Mouse (Mus musculus) hindbrain, embryonic 11.5 days (tissue): Measurements from ENCODE around the gene Tfdp1. TPM values are rescaled to one million over a fixed set of nuclear protein-coding genes. Genes with fewer than 3 reads are reported as not detected.

ENCODE experiments used
- ATAC-seq: fragments of 200-750 bp; cut with Nextera tagmentation; 2 replicates; pipeline ENCODE4 v1.8.0; 2017; ENCODE audit warnings: mild to moderate bottlenecking, moderate TSS enrichment, moderate library complexity; ENCODE audit not compliant: low FRiP score
- DNase-seq: peaks from one replicate; pipeline ENCODE4 v3.0.0-alpha.2; 2015; ENCODE audit warnings: low spot score
- H3K27ac ChIP-seq: fragments of 300-500 bp; sonication (generic); 2 replicates; pipeline ENCODE4 v1.5.1; 2014; ENCODE audit warnings: mild to moderate bottlenecking, low read depth, low read length
- H3K27me3 ChIP-seq: fragments of 300-500 bp; sonication (generic); 2 replicates; pipeline ENCODE4 v1.6.1; 2014; ENCODE audit warnings: mild to moderate bottlenecking, low read length, moderate library complexity, mixed read lengths; ENCODE audit not compliant: control insufficient read depth, insufficient read depth
- H3K36me3 ChIP-seq: fragments of 300-500 bp; sonication (generic); 2 replicates; pipeline ENCODE4 v1.6.1; 2014; ENCODE audit warnings: mild to moderate bottlenecking, low read length, moderate library complexity, mixed read lengths; ENCODE audit not compliant: control insufficient read depth, insufficient read depth
- H3K4me1 ChIP-seq: fragments of 300-500 bp; sonication (generic); replicated peaks from 2 replicates; pipeline ENCODE4 v1.6.1; 2014; ENCODE audit warnings: low read length, mixed read lengths; ENCODE audit not compliant: control insufficient read depth, insufficient read depth
- H3K4me2 ChIP-seq: fragments of 300-500 bp; sonication (generic); replicated peaks from 2 replicates; pipeline ENCODE4 v1.6.1; 2014; ENCODE audit warnings: mild to moderate bottlenecking, low read depth, low read length
- H3K4me3 ChIP-seq: fragments of 300-500 bp; sonication (generic); 2 replicates; pipeline ENCODE4 v1.5.1; 2014; ENCODE audit warnings: low read depth, low read length
- H3K9ac ChIP-seq: fragments of 300-500 bp; sonication (generic); 2 replicates; pipeline ENCODE4 v1.6.1; 2014; ENCODE audit warnings: low read depth, low read length
- H3K9me3 ChIP-seq: fragments of 300-500 bp; sonication (generic); 2 replicates; pipeline ENCODE4 v1.6.1; 2016; ENCODE audit warnings: low read length; ENCODE audit not compliant: control insufficient read depth
- WGBS: fragments of 180-500 bp; shearing (Covaris S2); extraction: QIAGEN DNeasy Blood & Tissue Kit; methylation state at CpG from one replicate; pipeline ENCODE4 v1.1.7; 2014; 5-methylcytosine and 5-hydroxymethylcytosine counted together
- polyA plus RNA-seq: library from polyadenylated mRNA; unstranded; fragments of >200 nt; fragmentation: Nextera tagmentation; extraction: Ambion mirVana; gene quantifications from 2 replicates; pipeline ENCODE4 v1.2.1, GENCODE M21; 2014

Tfdp1 gene
- polyA plus RNA-seq, 1 experiment from 2014 or later, result 175 TPM

DNA sequence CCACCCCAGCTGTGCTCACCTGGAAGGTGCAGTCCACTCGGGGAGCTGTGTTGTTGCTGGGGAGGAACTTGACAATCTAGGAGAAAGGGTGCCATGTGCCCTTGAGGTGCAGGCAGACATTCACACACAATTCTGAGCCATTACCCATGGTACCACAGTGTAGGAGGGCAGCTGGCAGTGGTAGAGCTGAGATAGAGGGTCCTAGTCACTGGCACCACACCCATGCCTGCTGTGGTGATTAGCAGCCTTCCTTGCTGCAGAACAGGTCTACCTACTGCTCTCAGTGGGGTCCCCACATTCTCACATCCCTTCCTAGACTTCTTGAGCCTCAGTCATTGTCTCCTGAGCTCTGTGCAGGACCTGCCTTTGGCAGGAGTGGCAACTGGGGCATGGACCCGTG lies 50.2 kb downstream of the Tfdp1 start:
- no peaks in the 10 kb centered on the region for H3K27me3 ChIP-seq
- no peaks in the 10 kb centered on the region; the same call in 1 of the 2 replicates for H3K36me3 ChIP-seq
- H3K9me3 ChIP-seq, result no peaks in the 10 kb centered on the region
- ATAC-seq (no peak), DNase-seq (no peak)
- no peak overlapping the region for H3K27ac ChIP-seq
- WGBS, result 76% methylated on average over 2 of the region's 2 CpGs
- H3K4me2 ChIP-seq, result no peak overlapping the region
- no peaks in the 10 kb centered on the region for H3K4me1 ChIP-seq
- no peak overlapping the region for H3K9ac ChIP-seq
- no peak overlapping the region for H3K4me3 ChIP-seq

DNA sequence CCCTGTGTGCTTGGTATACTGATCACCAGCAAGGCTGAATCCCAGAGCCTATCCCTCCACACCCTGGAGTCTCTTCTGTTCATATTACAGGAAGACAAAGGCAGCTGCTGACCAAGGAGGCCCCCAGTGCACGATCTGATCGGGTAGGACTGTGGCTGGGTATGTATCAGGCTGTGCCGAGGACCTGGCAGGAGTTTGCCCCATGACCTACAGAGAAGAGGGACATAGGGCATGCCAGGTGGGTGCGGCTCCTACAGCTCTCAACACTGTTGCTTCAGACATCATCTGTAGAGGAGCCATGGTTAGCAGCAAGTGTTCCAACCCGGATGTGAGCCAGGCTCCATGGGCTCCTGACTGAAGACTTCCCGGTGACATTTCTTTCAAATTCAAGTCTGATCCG lies 55.3 kb downstream of the Tfdp1 start:
- ATAC-seq (no peak), DNase-seq (no peak)
- H3K4me1 ChIP-seq, result no peaks in the 10 kb centered on the region
- no peak overlapping the region for H3K9ac ChIP-seq
- no peak overlapping the region for H3K27ac ChIP-seq
- no peak overlapping the region for H3K4me2 ChIP-seq
- H3K36me3 ChIP-seq, result no peaks in the 10 kb centered on the region; the same call in 1 of the 2 replicates
- H3K27me3 ChIP-seq, result no peaks in the 10 kb centered on the region
- H3K9me3 ChIP-seq, result no peaks in the 10 kb centered on the region
- no peak overlapping the region for H3K4me3 ChIP-seq
- WGBS, result 88% methylated on average over 7 of the region's 7 CpGs

DNA sequence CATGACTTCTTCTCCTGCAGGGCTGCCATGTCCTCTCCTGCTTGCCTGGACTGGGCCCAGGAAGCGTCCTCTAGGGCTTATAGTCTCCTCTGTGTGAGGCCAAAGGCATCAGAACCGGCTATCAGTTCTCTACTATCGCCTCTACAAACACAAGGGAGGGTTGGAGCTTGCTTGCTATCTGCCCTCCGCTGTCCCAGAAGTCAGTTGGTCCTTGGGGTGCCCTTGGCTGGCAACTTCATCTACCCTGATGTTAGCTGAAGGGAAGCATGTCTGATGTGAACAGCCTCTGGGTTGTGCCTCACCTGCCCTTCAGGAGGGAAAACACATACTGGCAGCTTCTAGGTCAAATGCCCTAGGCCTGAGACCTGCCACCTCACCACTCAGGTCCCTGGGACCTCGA lies 58.2 kb downstream of the Tfdp1 start, which contains the start of gene Atp4b:
Gene Atp4b, minus strand, starts transcription at position 101 of the 400 bp plus-strand sequence.
- DNase-seq (no peak), ATAC-seq (no peak)
- Histone ChIP-seq H3K9me3 (no peaks in the 10 kb centered on the region), H3K4me3 (no peak within 1 kb of the TSS), H3K27ac (no peak within 1 kb of the TSS), H3K9ac (no peak within 1 kb of the TSS), H3K36me3 (no peaks in the 10 kb centered on the region; the same call in 1 of the 2 replicates), H3K27me3 (no peaks in the 10 kb centered on the region), H3K4me2 (no peak within 1 kb of the TSS), H3K4me1 (no peaks in the 10 kb centered on the region)
- WGBS, result 89% methylated on average over 5 of the region's 5 CpGs

DNA sequence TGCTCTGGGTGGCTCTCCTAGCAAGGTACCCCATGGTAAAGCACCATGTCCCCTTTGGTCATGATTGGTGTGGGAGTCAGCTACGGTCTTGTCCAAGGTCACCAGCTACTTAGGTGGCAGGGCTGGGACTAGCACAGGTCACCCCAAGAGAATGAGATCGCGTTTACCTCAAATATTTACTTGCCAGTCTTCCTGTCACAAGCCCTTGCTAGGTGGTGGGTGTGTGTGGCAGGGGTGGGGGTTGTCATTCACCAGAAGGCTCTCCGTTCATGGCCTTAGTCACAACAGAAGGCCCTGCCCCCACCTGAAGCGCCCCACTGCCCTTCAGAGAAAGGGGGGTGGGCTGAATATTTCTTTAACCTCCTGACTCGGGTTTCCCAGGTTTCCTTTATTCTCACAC lies 65.0 kb downstream of the Tfdp1 start:
- ATAC-seq, result no peak
- WGBS, result 76% methylated on average over 6 of the region's 6 CpGs
- H3K4me3 ChIP-seq, result no peak overlapping the region

DNA sequence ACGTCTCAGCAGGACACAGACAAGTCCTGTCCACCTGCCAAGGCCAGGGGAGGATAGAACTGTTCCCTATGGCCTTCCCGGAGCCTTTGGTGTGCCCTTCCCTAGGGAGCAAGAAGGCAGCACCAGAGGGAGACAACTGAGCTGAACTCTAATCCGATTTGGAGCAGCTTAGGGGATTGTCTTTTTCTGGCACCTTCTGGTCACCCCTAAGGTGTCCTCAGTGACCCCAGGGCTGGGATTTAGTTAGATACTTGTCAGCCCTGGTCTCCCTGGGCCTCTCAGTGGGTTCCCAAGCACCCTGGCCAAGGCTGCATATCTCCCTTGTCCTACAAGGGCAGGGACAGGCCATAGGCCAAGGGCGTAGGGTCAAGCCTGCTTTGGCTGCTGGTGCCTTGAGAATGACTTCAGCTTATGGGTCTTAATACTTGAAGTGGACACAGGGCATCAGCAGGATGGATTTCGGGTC lies 66.1 kb downstream of the Tfdp1 start, which contains the start of gene Grk1:
Gene Grk1, plus strand, starts transcription at position 416 of the 466 bp plus-strand sequence.
- Histone ChIP-seq H3K9me3 (no peaks in the 10 kb centered on the region), H3K4me1 (no peaks in the 10 kb centered on the region), H3K9ac (no peak within 1 kb of the TSS), H3K36me3 (no peaks in the 10 kb centered on the region), H3K27ac (no peak within 1 kb of the TSS), H3K27me3 (no peaks in the 10 kb centered on the region), H3K4me3 (no peak within 1 kb of the TSS), H3K4me2 (no peak within 1 kb of the TSS)
- WGBS, result 80% methylated on average over 5 of the region's 5 CpGs
- DNase-seq, result no peak
- no peak for ATAC-seq

More for the DNA sequence above, 65.0 kb downstream of the Tfdp1 start:
- Histone ChIP-seq H3K4me1 (no peaks in the 10 kb centered on the region), H3K9me3 (no peaks in the 10 kb centered on the region), H3K36me3 (no peaks in the 10 kb centered on the region), H3K9ac (no peak overlapping the region), H3K27me3 (no peaks in the 10 kb centered on the region), H3K4me2 (no peak overlapping the region), H3K27ac (no peak overlapping the region)
- no peak for DNase-seq

DNA sequence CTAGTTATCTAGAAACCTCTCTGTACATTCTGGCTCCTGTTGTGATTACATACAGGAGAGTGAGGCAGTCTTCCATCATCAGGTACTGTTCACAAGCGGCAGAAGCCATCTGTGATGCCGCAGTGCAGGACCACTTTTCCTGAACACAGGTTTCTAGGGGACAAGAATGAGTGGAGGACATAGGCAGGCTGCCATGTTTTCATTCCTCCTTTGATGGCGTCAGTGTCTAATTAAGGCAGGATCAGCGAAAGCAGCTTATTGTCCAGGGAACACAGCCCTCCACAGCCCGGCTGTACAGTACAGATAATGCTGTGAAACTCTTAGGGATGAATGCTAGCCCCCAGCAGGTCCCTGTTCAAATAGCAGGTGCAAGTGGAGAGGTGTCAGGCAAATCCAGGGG lies 67.5 kb downstream of the Tfdp1 start:
- Histone ChIP-seq H3K4me3 (no peak overlapping the region), H3K4me2 (no peak overlapping the region), H3K9me3 (no peaks in the 10 kb centered on the region), H3K9ac (no peak overlapping the region), H3K36me3 (no peaks in the 10 kb centered on the region), H3K27ac (no peak overlapping the region), H3K27me3 (no peaks in the 10 kb centered on the region), H3K4me1 (no peaks in the 10 kb centered on the region)
- WGBS, result 78% methylated on average over 5 of the region's 5 CpGs
- ATAC-seq, result no peak
- DNase-seq, result no peak

DNA sequence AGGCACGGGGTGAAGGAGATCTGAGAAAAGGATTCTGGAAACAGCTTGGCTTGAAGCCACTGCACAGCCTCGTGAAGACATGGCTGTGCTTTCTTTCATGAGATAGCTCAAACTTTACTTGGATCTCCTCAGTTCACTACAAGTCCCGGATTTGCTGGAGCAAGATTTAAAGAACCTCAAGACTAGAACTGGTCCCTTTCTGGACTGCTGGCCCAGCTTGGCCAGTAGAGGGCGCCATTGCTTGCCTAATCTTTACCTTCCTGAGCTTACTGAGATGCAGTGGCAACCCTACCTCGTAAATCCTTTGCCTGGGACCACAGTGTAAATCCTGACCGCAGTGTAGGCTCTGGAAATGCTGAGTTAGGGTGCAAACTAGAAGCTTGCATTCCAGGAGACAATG lies 73.0 kb downstream of the Tfdp1 start:
- Histone ChIP-seq H3K27me3 (no peaks in the 10 kb centered on the region), H3K4me1 (no peaks in the 10 kb centered on the region), H3K9ac (no peak overlapping the region), H3K27ac (no peak overlapping the region), H3K36me3 (no peaks in the 10 kb centered on the region), H3K4me2 (no peak overlapping the region), H3K4me3 (no peak overlapping the region), H3K9me3 (no peaks in the 10 kb centered on the region)
- no peak for ATAC-seq
- WGBS, result 31% methylated on average over 6 of the region's 6 CpGs
- DNase-seq, result peak; percentile 82

DNA sequence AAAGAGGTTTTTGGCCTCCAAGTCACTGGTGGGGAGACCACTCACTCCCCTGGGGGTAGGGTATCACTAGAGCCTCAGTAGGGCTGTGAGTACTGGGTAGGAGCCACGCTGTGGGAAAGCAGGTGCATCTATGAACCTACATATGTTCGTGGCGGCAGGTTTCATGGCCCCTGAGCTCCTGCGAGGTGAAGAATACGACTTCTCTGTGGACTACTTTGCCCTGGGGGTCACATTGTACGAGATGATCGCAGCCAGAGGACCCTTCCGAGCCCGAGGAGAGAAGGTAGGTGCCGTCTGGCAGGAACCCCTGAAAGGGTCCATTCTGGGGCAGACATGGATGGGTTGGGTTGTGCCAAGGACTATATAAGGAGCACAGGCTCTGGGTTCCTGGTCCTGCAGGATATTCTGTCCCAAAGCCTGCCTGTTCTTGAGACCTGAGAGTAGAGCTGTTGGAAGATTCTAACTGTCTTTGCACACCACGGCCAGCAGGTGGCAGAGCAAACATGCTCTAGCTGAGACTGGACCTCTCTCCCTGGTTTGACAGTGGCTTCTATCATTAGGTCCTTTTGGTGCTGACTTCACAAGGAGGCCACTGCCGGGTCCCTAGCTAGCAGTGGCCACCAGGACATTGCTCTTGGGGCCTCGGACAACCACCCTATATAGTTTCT lies 74.5 kb downstream of the Tfdp1 start:
- no peak for ATAC-seq
- H3K36me3 ChIP-seq, result no peaks in the 10 kb centered on the region
- no peaks in the 10 kb centered on the region for H3K9me3 ChIP-seq
- H3K4me3 ChIP-seq, result no peak overlapping the region
- no peak overlapping the region for H3K27ac ChIP-seq
- H3K9ac ChIP-seq, result no peak overlapping the region
- no peaks in the 10 kb centered on the region for H3K4me1 ChIP-seq
- DNase-seq, result peak; percentile 76
- WGBS, result 64% methylated on average over 13 of the region's 13 CpGs
- no peak overlapping the region for H3K4me2 ChIP-seq
- no peaks in the 10 kb centered on the region for H3K27me3 ChIP-seq

DNA sequence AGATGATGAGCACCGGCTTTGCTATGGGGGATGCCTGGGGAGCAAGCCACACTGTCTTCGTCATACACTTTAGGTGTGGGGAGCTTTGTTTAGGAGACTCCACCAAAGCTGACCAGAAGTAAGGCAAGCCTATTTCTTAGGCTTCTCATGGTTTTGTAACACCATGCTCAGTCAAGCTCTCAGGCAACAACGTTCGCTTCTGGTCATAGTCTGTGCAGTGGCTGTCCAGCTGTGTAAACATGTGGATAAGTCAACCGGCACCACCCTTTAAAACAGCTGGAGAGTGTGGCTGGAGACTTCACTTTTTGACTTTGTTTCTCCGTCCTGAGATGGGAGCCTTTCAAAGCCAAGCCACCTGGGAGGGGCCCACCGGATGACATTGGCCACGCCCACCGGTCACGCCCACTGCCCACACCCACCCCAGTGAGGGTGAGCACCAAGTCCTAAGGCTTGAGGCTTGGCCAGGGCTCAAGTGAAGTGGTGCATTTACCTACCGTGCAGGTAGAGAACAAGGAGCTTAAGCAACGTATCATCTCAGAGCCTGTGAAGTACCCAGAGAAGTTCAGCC lies 75.4 kb downstream of the Tfdp1 start:
- no peak for DNase-seq
- H3K4me1 ChIP-seq, result no peaks in the 10 kb centered on the region
- H3K9me3 ChIP-seq, result no peaks in the 10 kb centered on the region

More for the DNA sequence above, 75.4 kb downstream of the Tfdp1 start:
- no peaks in the 10 kb centered on the region for H3K36me3 ChIP-seq
- H3K9ac ChIP-seq, result no peak overlapping the region
- no peak for ATAC-seq
- H3K27me3 ChIP-seq, result no peaks in the 10 kb centered on the region
- WGBS, result 50% methylated on average over 12 of the region's 12 CpGs
- no peak overlapping the region for H3K4me2 ChIP-seq
- H3K27ac ChIP-seq, result no peak overlapping the region
- no peak overlapping the region for H3K4me3 ChIP-seq
